Mouse (Mus musculus): ENCODE results near the gene Slc16a5. TPM values are rescaled to one million over a fixed set of nuclear protein-coding genes. Genes with fewer than 3 reads are reported as not detected.
"Not testable (repeated sequence)": the region's sequence is repeated elsewhere in the genome, so short reads cannot be mapped to it uniquely, and the experiment has no call there.

Slc16a5 gene
- polyA plus RNA-seq, 1 experiment from 2014 or later = 0.13 TPM

DNA sequence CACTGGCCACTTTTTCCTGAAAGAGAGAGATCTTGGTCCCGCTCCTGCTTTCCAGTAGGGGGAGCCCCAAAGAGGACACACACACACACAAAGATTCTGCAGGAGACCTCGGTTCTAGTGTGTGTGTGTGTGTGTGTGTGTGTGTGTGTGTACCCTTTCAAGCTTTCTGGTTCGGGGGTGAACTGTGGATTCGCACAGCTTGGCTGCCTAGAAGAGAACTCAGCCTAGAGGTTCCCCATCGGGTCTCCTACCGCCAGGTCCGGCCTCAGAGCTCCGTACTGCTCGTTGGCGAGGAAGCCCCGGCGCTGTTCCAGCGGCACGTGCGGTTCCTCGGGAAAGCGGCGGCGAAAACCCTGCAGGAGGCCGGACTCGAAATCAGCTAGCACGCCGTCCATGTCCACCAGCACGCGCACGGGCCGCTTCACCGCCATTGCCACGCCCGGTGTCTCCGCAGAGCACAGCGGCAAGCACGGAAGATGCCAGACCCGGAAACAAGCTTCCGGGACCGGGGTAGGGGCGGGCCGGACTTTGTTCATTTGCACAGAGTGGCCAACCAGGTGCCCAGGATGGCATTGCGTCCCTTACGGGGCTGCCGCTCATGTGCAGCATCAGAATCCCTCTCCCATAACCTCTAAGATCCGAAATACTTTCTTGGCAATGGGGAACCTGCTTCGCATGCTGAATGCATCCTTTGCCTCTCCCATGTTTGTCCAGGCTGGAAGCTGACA, 29.2 kb downstream of the Slc16a5 start, which contains the start of gene Nt5c:
Nt5c (minus strand) TSS at position 507 of the 728 bp plus-strand sequence.
- TF ChIP-seq CTCF (IDR thresholded peaks at IDR 0.05) = peak; percentile 87
- no peak; the same call in 1 of the 2 replicates for TF ChIP-seq EP300 (IDR thresholded peaks at IDR 0.05)
- H3K9ac ChIP-seq (replicated peaks; ENCODE audit: low read depth) = peak within 1 kb of the TSS; percentile 41; the same call in 1 of the 2 replicates
- peak within 1 kb of the TSS; percentile 79 for H3K4me2 ChIP-seq (replicated peaks; ENCODE audit: low read depth, low read length)
- no peaks in the 10 kb centered on the region for H3K9me3 ChIP-seq (ENCODE audit: low read length)
- H3K27me3 ChIP-seq (replicated peaks; ENCODE audit: insufficient read depth, low read length) = no peaks in the 10 kb centered on the region
- 0 out of 2 replicates have a peak, but pooled peaks cover 6% of the 10 kb centered on the region for H3K36me3 ChIP-seq (ENCODE audit: insufficient read depth, low read length)
- DNase-seq (ENCODE audit: low spot score) (peak; percentile 90), ATAC-seq (peak; percentile 96)
- H3K27ac ChIP-seq (ENCODE audit: low read length) = peak within 1 kb of the TSS; percentile 81
- peaks cover 11% of the 10 kb centered on the region; the same call in 1 of the 2 replicates for H3K4me1 ChIP-seq (ENCODE audit: insufficient read depth, low read depth, low read length)
- H3K4me3 ChIP-seq (ENCODE audit: low read depth, low read length) = peak within 1 kb of the TSS; percentile 62
- under 1% methylated on average over 42 of the region's 43 CpGs for WGBS

DNA sequence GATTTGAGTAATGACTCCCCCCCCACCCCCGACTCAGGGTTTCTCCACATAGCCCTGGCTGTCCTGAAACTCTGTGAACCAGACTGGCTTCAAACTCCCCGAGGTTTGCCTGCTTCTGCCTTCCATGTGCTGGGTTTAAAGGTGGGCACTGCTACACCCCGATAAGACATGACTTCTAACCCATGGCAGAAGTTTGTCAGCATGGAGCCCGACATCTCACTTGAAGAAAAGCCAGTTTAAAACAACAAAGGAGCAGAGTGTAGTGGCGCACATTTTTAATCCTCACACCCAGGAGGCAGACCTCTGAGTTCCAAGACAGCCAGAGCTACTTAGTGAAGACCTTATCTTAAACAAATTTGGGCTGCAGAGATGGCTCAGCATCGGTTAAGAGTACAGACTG, 30.1 kb downstream of the Slc16a5 start:
- no peaks in the 10 kb centered on the region for H3K9me3 ChIP-seq (ENCODE audit: low read length)
- 27% methylated on average over 6 of the region's 6 CpGs for WGBS
- TF ChIP-seq CTCF (IDR thresholded peaks at IDR 0.05) (no peak), EP300 (IDR thresholded peaks at IDR 0.05) (no peak)

DNA sequence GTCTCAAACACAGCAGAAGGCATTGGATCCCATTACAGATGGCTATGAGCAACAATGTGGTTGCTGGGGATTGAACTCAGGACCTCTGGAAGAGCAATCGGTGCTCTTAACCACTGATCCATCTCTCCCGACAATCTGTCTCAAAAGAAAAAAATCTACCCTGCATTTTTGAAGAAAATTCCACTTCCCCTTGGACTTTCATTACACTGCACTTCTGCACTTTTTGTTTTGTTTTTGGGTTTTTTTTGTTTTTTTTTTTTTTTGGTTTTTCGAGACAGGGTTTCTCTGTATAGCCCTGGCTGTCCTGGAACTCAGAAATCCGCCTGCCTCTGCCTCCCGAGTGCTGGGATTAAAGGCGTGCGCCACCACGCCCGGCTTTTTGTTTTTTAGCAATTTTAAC, 34.3 kb downstream of the Slc16a5 start:
- H3K27ac ChIP-seq (ENCODE audit: low read length); H3K4me2 ChIP-seq (replicated peaks; ENCODE audit: low read depth, low read length); H3K9me3 ChIP-seq (ENCODE audit: low read length); H3K36me3 ChIP-seq (ENCODE audit: insufficient read depth, low read length); H3K27me3 ChIP-seq (replicated peaks; ENCODE audit: insufficient read depth, low read length); H3K4me1 ChIP-seq (ENCODE audit: insufficient read depth, low read depth, low read length); H3K4me3 ChIP-seq (ENCODE audit: low read depth, low read length); H3K9ac ChIP-seq (replicated peaks; ENCODE audit: low read depth); ATAC-seq; DNase-seq (ENCODE audit: low spot score): not testable (repeated sequence)
- 84% methylated on average over 9 of the region's 9 CpGs for WGBS

More for the DNA sequence above, 30.1 kb downstream of the Slc16a5 start:
- no peak for ATAC-seq
- Histone ChIP-seq H3K27me3 (replicated peaks; ENCODE audit: insufficient read depth, low read length) (no peaks in the 10 kb centered on the region), H3K36me3 (ENCODE audit: insufficient read depth, low read length) (0 out of 2 replicates have a peak, but pooled peaks cover 6% of the 10 kb centered on the region), H3K4me2 (replicated peaks; ENCODE audit: low read depth, low read length) (peak overlapping the region; percentile 79), H3K9ac (replicated peaks; ENCODE audit: low read depth) (0 out of 2 replicates have a peak overlapping the region, but pooled peaks have one; percentile 41), H3K27ac (ENCODE audit: low read length) (no peak overlapping the region), H3K4me3 (ENCODE audit: low read depth, low read length) (no peak overlapping the region), H3K4me1 (ENCODE audit: insufficient read depth, low read depth, low read length) (peaks cover 11% of the 10 kb centered on the region; the same call in 1 of the 2 replicates)
- DNase-seq (ENCODE audit: low spot score) = no peak

DNA sequence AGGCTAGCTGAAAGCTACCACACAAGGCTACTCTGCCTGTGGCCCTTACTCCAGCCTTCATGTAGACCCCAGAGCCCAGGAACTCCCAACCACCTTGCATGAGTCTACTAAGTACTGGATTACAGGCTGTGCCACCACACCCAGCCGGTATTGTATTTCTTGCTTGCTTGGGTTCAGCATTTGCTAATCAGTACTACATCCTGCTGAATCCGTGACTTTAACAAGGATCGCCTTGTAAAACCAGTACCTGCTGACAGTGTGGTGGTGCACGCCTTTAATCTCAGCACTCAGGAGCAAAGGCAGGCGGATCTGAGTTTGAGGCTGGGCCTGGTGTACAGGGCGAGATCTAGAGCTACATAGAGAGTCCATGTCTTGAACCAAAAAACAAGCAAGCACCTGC, 40.4 kb downstream of the Slc16a5 start:
- ATAC-seq (no peak), DNase-seq (ENCODE audit: low spot score) (no peak)
- 92% methylated on average over 6 of the region's 6 CpGs for WGBS
- no peak overlapping the region for H3K27ac ChIP-seq (ENCODE audit: low read length)
- no peak overlapping the region for H3K9ac ChIP-seq (replicated peaks; ENCODE audit: low read depth)
- no peak overlapping the region for H3K4me2 ChIP-seq (replicated peaks; ENCODE audit: low read depth, low read length)
- no peaks in the 10 kb centered on the region for H3K27me3 ChIP-seq (replicated peaks; ENCODE audit: insufficient read depth, low read length)
- H3K36me3 ChIP-seq (ENCODE audit: insufficient read depth, low read length) = peaks cover 3% of the 10 kb centered on the region; the same call in 1 of the 2 replicates
- no peak for TF ChIP-seq EP300 (IDR thresholded peaks at IDR 0.05)
- no peak for TF ChIP-seq CTCF (IDR thresholded peaks at IDR 0.05)
- H3K4me3 ChIP-seq (ENCODE audit: low read depth, low read length) = no peak overlapping the region
- no peaks in the 10 kb centered on the region for H3K9me3 ChIP-seq (ENCODE audit: low read length)
- no peaks in the 10 kb centered on the region for H3K4me1 ChIP-seq (ENCODE audit: insufficient read depth, low read depth, low read length)

DNA sequence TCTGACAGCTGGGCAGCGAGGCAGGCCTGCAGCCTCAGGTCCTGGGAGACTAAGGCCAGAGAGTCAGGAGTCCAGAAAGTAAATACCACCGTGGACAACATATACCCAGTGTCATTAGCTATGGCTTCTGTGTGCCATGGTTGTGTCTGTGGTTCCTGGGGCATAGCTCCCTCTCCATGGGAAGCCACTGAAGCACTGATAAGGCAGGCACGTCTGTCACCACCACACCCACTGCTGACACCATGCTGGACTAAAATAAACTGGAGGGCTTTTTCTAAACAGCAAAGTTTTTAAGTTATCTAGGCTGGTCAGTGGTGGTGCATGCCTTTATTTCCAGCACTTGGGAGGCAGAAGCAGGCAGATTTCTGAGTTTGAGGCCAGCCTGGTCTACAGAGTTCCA, 44.3 kb downstream of the Slc16a5 start:
- 0 out of 2 replicates have a peak overlapping the region, but pooled peaks have one; percentile 13 for H3K9ac ChIP-seq (replicated peaks; ENCODE audit: low read depth)
- H3K27me3 ChIP-seq (replicated peaks; ENCODE audit: insufficient read depth, low read length) = no peaks in the 10 kb centered on the region
- H3K27ac ChIP-seq (ENCODE audit: low read length) = no peak overlapping the region
- no peaks in the 10 kb centered on the region for H3K9me3 ChIP-seq (ENCODE audit: low read length)
- DNase-seq (ENCODE audit: low spot score) (no peak), ATAC-seq (no peak)
- 0 out of 2 replicates have a peak, but pooled peaks cover under 1% of the 10 kb centered on the region for H3K4me1 ChIP-seq (ENCODE audit: insufficient read depth, low read depth, low read length)
- TF ChIP-seq CTCF (IDR thresholded peaks at IDR 0.05) (no peak), EP300 (IDR thresholded peaks at IDR 0.05) (no peak)
- WGBS = 69% methylated on average over 3 of the region's 3 CpGs
- no peaks in the 10 kb centered on the region for H3K36me3 ChIP-seq (ENCODE audit: insufficient read depth, low read length)
- no peak overlapping the region for H3K4me3 ChIP-seq (ENCODE audit: low read depth, low read length)
- no peak overlapping the region for H3K4me2 ChIP-seq (replicated peaks; ENCODE audit: low read depth, low read length)

DNA sequence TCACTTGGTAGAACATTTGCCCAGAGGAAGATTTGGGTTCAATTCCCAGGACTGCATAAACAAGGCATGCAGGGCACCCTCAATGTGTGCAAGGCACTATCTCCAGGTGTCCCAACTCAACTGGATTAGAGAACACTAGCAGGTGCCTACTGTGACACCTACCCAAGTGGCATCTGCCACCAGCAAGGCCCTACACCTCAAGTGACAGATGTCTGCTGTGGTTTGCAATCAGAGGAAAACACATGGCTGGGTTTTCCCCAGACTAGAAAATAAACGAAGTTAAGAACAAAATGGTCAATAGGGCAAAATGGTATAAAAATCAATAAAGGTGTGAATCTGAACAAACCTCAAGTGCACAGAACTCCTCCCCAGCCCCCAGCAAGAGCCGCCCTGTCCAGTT, 45.8 kb downstream of the Slc16a5 start:
- H3K27ac ChIP-seq (ENCODE audit: low read length) = no peak overlapping the region
- TF ChIP-seq CTCF (IDR thresholded peaks at IDR 0.05) (no peak), EP300 (IDR thresholded peaks at IDR 0.05) (no peak)
- 84% methylated on average over 2 of the region's 2 CpGs for WGBS
- H3K4me3 ChIP-seq (ENCODE audit: low read depth, low read length) = no peak overlapping the region
- no peaks in the 10 kb centered on the region for H3K9me3 ChIP-seq (ENCODE audit: low read length)
- ATAC-seq (no peak), DNase-seq (ENCODE audit: low spot score) (no peak)
- H3K9ac ChIP-seq (replicated peaks; ENCODE audit: low read depth) = no peak overlapping the region
- no peak overlapping the region for H3K4me2 ChIP-seq (replicated peaks; ENCODE audit: low read depth, low read length)
- no peaks in the 10 kb centered on the region for H3K36me3 ChIP-seq (ENCODE audit: insufficient read depth, low read length)
- H3K4me1 ChIP-seq (ENCODE audit: insufficient read depth, low read depth, low read length) = peaks cover 15% of the 10 kb centered on the region
- H3K27me3 ChIP-seq (replicated peaks; ENCODE audit: insufficient read depth, low read length) = no peaks in the 10 kb centered on the region
